Mouse (Mus musculus) G1E-ER4 (cell line): Measurements from ENCODE around the gene Kidins220. TPM values are rescaled to one million over a fixed set of nuclear protein-coding genes. Genes with fewer than 3 reads are reported as not detected.

Experiments
- GATA1 ChIP-seq: IDR thresholded peaks from one replicate; pipeline ENCODE4 v1.8.0; 2012; ENCODE audit warnings: low read length, inconsistent platforms
- polyA plus RNA-seq: library from polyadenylated mRNA; stranded (reverse); fragments of >175 nt; gene quantifications from 2 replicates; pipeline ENCODE4 v1.2.3, GENCODE M21; 2012

Gene Kidins220
- polyA plus RNA-seq, 1 experiment, result 35.9 TPM

GRCm38 (mm10) chr12:25100411-25101217 is 125.9 kb downstream of the Kidins220 start:
- TF ChIP-seq GATA1, result no peak

- TF ChIP-seq GATA1, result no peak
Observed at GRCm38 (mm10) chr12:25101389-25101788, 126.7 kb downstream of the Kidins220 start.

- TF ChIP-seq GATA1, result no peak
Observed at GRCm38 (mm10) chr12:25103911-25104310, 129.2 kb downstream of the Kidins220 start.

DNA sequence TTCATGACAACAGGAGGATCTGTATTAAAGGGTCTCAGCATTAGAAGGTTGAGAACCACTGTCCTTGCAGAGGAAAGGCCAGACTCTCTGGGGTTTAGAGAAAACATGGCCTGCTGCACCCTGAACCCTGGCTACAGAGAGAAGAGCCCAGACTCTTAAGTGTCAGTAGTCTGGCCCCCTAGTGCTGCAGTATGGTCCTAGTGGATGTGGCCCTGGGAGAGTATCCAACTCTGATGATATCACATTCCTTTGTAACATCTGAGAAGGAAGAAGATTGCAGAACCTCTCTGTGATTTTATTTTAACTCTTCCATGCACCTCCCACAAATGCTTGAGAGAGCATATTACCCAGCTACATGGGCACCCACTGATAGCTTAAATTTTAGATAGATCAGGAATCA is 129.8 kb downstream of the Kidins220 start:
- TF ChIP-seq GATA1, result no peak

- no peak for TF ChIP-seq GATA1
Observed at GRCm38 (mm10) chr12:25108865-25109264, 134.1 kb downstream of the Kidins220 start.

DNA sequence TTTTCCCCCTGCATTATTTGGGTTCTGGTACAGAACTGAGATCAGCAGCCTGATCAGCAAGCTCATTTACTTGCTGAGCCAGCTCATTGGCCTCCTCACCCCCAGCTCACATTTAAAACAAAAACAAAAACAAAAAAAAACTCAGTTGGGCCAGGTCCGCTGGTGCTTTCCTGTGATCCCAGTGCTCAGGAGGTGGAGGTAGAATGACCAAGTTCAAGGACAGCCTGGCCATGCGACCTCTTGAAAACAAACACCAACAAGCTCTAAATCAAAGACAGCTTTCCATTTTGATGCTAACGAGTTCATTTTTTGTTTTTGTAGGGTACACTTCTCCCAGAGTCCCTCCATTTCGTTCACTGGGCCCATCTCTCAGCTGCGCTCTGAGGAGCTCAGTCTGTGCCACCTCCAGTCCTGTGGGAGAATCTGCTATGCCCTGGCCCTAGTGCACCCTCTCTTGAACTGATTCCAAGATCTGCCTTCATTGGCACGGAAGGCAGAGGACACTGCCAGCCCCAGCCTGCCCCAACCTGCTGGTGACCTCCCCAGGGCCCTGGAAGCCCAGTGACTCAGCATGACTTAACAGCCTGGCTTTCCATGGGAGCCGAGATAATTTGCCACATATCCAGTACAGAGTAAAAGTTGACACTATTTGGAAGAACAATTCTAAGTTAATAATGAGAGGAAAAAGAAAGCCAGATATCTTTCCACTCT is 135.4 kb downstream of the Kidins220 start:
- no peak for TF ChIP-seq GATA1

GRCm38 (mm10) chr12:25110682-25111078 is 136.0 kb downstream of the Kidins220 start:
- no peak for TF ChIP-seq GATA1

Other genes starting within 250 kb of the Kidins220 start
- 0.96 and 1.7 TPM in 2 replicates for gene Mboat2, start 144.0 kb upstream of the Kidins220 start, polyA plus RNA-seq
- gene Id2, start 122.2 kb downstream of the Kidins220 start, polyA plus RNA-seq, result not detected in 2 replicates